Mouse (Mus musculus) fibroblast of lung, adult 2 months (primary cell): ENCODE measurements around the gene Eif4enif1.

Experiments
- DNase-seq: peaks from one replicate; pipeline ENCODE4 v3.0.0-alpha.2; 2011; ENCODE audit warnings: low read depth

Gene Eif4enif1

DNA sequence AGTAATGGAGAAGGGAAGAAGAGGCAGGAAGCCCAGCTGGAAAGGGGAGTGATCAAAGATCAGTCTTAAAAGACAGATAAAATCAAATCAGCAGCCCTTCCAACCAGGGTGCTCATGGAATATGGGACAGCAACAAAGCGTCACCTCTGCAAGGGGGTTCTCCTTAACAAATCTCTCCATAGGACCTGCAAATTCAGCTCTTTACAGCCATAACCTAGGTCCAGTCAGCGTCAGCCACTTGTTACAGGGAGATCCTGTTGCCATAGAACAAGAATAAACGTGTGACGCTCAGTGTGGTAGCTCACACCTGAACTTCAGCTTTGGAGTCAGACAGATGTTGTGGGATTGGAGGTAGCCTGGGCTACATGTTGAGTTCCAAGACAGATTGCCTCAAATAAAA, 67.0 kb downstream of the Eif4enif1 start:
- no peak for DNase-seq

DNA sequence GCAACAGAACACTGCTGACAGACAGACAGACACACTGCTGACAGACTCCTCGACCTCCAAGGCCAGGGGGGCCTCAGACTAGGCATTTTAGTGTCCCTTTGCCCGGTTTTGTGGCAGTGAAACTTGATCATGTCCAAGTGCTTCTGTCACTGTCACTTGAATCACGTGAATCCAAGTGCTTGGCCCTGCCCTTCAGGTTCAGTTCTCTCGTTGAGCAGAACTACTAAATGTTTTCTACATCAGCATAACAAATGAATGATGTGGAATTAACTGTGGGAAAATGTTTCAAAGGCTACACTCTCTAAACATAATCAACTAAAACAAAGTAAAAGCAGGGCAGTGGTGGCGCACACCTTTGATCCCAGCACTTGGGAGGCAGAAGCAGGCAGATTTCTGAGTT, 76.2 kb downstream of the Eif4enif1 start:
- no peak for DNase-seq

DNA sequence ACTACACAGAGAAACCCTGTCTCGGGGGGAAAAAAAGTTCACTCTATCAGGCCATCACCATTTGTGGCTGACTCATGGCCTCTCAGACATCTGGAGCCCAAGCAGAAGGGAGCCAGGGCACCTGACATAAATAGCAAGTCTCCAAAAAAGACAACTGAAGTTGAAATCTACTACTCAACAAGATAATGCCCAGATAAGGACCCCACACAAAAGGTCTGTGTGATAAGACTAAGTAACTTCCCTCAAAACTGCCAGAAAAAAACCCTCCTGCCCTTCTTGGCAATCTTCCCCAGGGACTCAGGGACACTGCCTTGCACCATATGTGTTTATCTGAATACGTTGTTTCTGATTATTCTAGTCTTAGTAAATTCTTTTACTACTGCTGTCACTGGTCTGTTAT, 77.5 kb downstream of the Eif4enif1 start:
- DNase-seq: no peak

DNA sequence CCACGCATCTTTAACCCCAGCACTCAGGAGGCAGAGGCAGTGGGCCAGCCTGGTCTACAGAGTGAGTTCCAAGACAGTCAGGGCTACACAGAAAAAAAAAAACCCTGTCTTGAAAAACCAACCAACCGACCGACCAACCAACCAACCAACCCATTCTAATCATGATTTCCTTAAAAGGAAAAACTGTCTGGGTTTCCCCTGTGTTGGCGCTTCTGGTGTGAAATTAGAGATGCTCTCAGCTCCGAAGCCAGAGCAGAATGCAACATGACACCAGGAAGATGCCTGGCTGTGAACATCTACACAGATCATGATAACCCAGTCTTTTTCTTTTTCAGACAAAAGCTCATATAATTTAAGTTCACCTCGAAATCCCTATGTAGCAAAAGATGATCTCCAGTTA, 80.7 kb downstream of the Eif4enif1 start:
- no peak for DNase-seq

DNA sequence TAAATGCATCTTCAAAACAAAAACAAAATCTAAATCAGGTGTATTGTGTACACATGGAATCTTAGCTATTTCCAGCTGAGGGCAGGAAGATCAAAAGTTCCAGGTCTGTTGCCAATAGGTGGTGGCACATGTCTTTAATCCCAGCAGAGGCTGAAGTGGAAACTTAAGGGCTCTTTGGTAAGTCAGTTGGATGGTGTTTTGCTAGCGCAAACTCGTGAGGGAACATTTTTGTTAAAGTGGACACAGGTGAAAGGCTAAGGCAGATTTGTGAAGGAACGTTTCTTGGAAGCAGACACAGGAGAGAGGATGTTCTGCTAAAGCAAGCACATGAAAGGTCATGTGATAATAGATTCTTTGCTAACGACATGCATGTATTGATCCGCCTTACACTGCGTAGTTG, 81.5 kb downstream of the Eif4enif1 start:
- DNase-seq: no peak

DNA sequence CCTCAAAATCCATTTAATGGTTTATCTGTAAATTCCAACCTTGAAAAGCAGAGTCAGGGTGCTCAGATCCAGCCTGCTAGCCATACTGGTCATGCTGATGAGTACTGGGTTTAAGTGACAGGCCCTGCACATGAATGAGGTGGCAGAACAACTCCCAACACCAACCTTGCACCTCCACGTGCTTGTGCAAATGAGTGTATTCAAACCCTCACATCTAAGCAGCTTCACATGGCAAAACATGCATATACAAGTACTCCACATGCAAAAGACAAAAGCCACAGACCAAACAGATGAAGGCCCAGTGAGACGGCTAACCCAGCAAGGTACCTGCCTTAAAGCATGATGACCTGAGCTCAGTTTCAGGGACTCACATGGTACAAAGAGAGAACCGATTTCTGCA, 83.7 kb downstream of the Eif4enif1 start:
- DNase-seq: no peak

DNA sequence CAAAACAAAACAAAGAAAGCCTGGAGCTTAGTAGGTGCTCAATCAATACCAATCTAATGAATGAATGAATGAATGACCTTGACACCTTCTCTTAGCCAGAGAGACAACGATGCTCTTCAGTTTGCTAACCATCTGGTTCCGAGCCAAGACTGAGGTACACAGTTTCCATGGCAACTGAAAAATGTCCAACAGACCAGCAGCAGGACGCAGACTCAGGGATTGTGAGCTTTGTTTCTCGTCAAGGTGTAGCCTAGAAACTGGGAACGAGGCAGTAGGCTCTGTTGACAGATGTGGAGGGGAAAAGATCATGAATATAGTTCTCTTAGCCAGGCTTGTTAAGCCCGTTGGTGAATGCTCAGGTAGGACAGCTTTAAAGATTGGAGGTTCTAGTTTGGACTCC, 84.9 kb downstream of the Eif4enif1 start:
- no peak for DNase-seq

DNA sequence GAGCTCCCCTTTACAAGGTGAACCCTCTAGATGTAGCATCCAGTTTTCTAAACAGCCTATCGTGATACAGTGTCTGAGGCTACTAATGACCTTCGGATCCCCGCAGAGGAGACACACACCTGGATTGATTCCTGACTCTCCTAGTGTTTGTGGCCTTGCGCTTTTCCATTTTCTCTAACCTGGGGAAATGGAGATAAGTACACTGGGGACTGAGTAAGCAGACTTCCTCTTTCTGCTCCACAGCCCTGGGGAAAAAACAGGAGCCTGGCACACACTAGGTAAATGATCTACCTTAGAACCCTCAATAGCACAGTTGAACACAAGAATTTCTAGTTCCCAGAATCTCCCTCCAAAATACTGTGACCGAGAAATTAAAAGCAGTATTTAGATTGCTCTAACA, 85.7 kb downstream of the Eif4enif1 start:
- DNase-seq: no peak

DNA sequence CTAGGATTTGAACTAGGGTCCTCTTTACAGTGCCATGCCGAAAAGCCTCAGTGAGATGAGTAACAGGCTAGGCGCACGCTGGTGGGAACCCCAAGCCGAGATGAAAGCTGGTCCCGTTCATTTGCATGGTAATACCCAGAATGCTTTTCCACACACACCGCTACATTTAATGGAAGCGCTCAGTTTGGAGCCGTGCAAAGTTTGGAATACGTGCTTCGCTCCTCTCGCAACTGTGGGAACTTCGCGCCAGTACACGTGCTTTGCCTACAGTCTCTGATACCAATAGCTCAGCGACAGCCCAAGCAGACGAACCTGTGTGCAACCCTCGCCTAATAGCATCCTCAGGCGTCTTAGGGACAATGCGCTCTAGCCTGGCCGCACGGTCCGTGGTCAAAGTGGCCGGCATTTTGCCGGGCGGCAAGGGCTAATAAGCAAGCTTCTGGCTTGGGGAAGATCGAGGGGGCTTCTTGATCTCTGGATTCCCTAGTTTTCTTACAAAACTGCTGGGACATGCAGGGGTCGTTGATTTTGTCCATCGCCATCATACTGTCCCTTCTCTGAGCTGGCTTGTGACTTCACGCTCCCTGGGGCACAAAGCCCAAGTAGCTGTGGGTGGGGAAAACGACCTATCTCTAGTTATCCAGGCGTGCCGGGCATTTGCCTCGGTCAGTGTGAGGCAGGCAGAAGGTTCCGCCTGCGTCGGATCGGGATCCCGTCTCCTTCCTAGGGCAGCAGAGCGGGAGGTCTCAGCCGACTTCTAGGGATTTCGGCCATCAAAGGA, 86.5 kb downstream of the Eif4enif1 start, which contains the start of gene Patz1:
Gene Patz1 (plus strand): TSS at position 354 of the 781 bp plus-strand sequence.
- DNase-seq: no peak

DNA sequence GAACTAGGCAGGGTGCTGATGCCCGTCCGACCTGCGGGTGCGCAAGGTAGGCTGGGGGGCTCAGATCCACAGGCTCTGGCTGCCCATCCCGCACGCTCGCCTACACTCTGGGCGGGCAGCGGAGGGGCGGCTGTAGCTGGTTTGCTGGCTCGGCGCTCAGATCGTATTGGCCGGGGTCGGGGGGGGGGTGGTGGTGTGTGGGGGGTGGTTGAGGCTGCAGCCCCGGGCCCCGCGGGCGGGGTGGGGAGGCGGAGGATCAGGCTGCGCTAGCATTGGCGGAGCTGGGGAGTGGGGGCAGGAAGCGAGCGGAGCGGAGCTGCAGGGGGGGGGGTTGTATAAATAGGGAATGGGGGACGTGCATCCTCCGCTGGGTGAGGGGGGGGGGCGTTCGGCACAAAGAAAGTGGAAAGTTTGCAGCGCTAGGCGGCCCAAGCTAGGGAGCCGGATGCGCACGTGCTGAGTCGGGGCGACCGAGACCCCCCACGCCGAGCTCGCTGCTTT, 87.2 kb downstream of the Eif4enif1 start:
- no peak for DNase-seq

DNA sequence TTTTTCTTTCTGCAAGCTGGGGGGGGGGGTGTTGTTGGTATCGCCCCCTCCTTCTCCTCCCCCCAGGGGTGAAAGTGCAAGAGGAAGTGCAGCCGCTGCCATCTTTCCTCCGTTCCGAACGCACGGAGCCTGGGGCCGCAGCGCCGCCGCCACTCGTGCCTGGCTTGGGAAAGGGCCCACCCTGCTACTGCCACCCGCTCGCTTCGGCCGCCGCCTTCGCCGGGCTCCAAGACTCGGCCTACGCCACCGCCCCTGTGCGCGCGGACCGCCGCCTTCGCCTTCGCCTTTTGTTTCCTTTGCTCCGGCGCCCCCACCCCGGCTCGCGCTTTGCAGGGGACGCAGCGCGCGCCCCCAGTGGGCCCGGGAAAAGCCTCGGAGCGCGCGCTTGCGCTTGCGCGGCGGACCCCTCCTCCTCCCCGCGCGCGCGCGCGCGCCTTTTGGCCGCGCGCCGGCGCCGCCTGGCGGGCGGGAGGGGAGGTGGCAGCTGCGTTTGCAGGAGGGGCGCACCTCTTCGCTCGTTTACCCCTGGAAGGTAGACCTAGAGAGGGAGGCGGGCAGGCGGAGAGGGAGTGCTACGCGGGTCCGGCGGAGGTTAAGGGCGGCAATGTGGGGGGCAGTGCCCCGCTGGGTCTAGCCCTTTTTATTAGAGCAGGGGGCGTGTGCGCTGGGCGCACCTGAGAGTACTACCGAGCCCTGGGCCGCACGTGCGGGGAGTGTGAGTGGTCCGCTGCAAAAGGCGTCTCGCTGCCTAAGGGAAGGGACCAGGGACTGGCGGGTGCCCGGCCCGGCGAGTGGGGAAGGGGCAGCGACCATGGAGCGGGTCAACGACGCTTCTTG, 87.8 kb downstream of the Eif4enif1 start:
- no peak for DNase-seq

DNA sequence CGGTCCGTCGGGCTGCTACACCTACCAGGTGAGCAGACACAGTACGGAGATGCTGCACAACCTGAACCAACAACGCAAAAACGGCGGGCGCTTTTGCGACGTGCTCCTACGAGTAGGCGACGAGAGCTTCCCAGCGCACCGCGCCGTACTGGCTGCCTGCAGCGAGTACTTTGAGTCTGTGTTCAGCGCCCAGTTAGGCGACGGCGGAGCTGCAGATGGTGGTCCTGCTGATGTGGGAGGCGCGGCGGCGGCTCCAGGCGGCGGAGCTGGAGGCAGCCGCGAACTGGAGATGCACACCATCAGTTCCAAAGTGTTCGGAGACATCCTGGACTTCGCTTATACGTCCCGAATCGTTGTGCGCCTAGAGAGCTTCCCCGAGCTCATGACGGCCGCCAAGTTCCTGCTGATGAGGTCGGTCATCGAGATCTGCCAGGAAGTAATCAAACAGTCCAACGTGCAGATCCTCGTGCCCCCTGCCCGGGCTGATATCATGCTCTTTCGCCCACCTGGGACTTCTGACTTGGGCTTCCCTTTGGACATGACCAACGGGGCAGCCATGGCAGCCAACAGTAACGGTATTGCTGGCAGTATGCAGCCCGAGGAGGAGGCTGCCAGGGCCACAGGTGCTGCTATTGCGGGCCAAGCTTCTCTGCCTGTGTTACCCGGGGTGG, 88.6 kb downstream of the Eif4enif1 start:
- DNase-seq: no peak

DNA sequence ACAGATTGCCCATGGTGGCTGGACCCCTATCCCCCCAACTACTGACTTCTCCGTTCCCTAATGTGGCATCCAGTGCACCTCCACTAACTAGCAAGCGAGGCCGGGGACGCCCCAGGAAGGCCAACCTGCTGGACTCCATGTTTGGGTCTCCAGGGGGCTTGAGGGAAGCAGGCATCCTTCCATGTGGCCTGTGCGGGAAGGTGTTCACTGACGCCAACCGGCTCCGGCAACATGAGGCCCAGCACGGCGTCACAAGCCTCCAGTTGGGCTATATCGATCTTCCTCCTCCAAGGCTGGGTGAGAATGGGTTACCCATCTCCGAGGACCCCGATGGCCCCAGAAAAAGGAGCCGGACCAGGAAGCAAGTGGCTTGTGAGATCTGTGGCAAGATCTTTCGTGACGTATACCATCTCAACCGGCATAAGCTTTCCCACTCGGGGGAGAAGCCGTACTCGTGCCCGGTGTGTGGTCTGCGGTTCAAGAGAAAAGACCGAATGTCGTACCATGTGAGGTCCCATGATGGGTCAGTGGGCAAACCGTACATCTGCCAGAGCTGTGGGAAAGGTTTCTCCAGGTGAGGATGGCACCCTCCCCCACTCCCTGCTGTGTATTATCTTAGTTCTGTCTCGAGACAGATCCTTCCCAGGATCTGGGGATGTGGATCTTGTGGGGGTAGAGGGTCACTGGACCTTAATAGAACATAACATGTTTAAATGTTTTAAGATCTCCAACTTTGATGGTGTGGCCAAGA, 89.3 kb downstream of the Eif4enif1 start:
- no peak for DNase-seq

DNA sequence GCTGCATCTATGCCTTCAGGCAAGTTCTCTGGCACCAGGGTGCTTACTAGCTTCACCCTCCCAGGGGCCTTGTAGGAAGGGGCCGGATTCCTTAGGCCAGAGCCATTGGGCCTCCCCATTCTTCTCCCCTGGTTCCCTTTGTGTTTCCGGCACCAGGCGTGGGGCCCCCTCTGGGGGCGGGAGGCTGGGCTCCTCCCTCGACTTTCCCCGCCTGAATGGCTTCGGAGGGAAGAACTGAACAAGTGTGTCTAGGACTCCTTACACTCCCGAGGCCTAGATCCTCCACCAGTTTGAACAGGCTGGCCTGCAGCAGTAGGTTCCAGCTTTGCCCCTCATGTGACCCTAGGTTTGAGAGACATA, 89.8 kb downstream of the Eif4enif1 start:
- no peak for DNase-seq

DNA sequence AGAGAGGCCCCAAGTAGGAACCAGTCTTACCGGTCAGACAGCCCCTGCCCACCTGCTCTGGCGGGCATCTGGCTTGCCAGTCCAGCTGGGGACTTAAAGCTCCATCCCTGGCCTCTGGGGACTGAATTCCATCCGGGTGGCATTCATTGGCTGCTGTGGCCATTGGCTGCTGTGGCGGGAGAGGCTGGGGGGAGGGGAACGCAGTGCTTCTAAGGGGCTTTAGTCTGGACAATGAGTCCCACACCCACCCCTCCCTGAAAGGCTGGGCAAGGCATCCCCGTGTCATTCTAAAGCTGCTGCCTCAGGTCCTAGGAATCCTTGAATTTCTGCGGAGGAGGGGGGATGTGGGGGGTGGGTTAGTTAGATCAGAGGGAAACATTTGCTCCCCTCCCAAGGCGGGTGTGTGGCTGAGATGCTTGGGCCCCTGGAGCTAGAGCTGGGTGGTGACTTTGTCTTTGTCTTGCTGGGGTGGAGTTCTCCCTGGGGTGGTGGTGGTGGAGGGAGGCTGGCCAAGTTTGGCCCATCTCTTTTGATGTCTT, 90.6 kb downstream of the Eif4enif1 start:
- DNase-seq: no peak

DNA sequence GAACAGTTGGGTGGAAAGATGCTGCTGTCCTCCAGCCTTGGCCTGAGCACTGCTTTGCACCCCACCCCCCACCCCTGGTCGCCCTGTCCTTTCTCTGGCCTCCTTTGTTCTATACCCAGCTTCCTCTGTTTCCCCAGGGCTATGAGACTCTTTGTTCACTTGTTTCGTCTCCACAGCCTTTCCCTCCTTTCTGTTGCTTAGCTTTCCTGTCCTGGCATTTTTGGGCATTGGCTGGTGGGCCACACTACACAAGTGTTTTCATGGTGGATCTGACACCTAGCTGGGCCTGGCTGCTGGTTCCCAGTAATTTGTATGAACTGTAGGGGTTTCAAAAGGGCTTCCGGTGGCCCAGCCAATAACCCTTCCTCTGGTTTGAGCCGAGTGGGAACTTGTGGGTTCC, 91.2 kb downstream of the Eif4enif1 start:
- DNase-seq: no peak
